In genomic region chr8:71554001-71554400, GRCm38 (mm10) we compare ENCODE assay signal across 18 mouse cellular contexts. TPM values are rescaled to one million over a fixed set of nuclear protein-coding genes. Genes with fewer than 3 reads are reported as not detected.
"Had no signal": no experiment of that assay in that cellular context is flagged by ENCODE, and none has a peak within 500 bp of the region (broad histone marks: within the 10 kb centered on the region; RNA-seq: fewer than 3 reads in every experiment).

No protein-coding gene starts in this region.

- DNase-seq: kidney, adult 11 months; kidney, postnatal 36 days; layer of hippocampus, adult 9-11 months; layer of hippocampus, postnatal 36 days; lung, adult 18-20 months; retina, postnatal 1 day; right cerebral cortex, postnatal 4 days; spleen, adult 18-20 months had no signal

- H3K9ac ChIP-seq: limb, embryonic 15.5 days; liver, embryonic 14.5 days; midbrain, embryonic 12.5 days; neural tube, embryonic 13.5 days had no signal

- ATAC-seq: hindbrain, postnatal 0 days; midbrain, embryonic 16.5 days had no signal

- H3K36me3 ChIP-seq: midbrain, embryonic 12.5 days; neural tube, embryonic 13.5 days had no signal

- H3K4me2 ChIP-seq: limb, embryonic 15.5 days; midbrain, embryonic 12.5 days; neural tube, embryonic 13.5 days had no signal

- H3K9me3 ChIP-seq: limb, embryonic 15.5 days; midbrain, embryonic 12.5 days; neural tube, embryonic 13.5 days had no signal

- H3K27ac ChIP-seq: hindbrain, postnatal 0 days; limb, embryonic 15.5 days; liver, embryonic 14.5 days; midbrain, embryonic 12.5 days; neural tube, embryonic 13.5 days had no signal

- H3K4me3 ChIP-seq: limb, embryonic 15.5 days; midbrain, embryonic 12.5 days; neural tube, embryonic 13.5 days had no signal

RNA-seq across cellular contexts. Expression of gene Tmem221, which starts 4.7 kb away (rescaled TPM):
- total RNA-seq: layer of hippocampus, postnatal 36 days; megakaryocyte-erythroid progenitor cell, adult 5-6 weeks had no signal
- polyA plus RNA-seq: midbrain, embryonic 16.5 days; neural tube, embryonic 13.5 days had no signal

RNA-seq across cellular contexts. Expression of gene Nxnl1, which starts 12.4 kb away (rescaled TPM):
- total RNA-seq: hindbrain, postnatal 0 days; layer of hippocampus, postnatal 36 days; megakaryocyte-erythroid progenitor cell, adult 5-6 weeks had no signal
- polyA plus RNA-seq: hindbrain, postnatal 0 days; intestine, embryonic 14.5 days; limb, embryonic 11.5 days; midbrain, embryonic 12.5 days; midbrain, embryonic 16.5 days; neural tube, embryonic 13.5 days; stomach, embryonic 14.5 days had no signal
